Mouse (Mus musculus) adrenal gland, adult 8-10 months (tissue): ENCODE results near the gene Rhot1. TPM values are rescaled to one million over a fixed set of nuclear protein-coding genes. Genes with fewer than 3 reads are reported as not detected.

ENCODE experiments used
- DNase-seq: peaks from one replicate; pipeline ENCODE4 v3.0.0; 2022
- total RNA-seq, 4 experiments: library from RNA; stranded (reverse); gene quantifications; 2 replicates each; pipeline ENCODE4 v1.2.4; 2022

Rhot1 gene
- total RNA-seq, 4 experiments from 2014 or later: 72.8 to 84.0 (median 81.5) TPM

- no peak for DNase-seq
Measured at GRCm38 (mm10) chr11:80291004-80291403, 82.2 kb downstream of the Rhot1 start.

- DNase-seq: no peak
Measured at GRCm38 (mm10) chr11:80292463-80292862, 83.6 kb downstream of the Rhot1 start.

- DNase-seq: no peak
Measured at GRCm38 (mm10) chr11:80295066-80295465, 86.2 kb downstream of the Rhot1 start.

- DNase-seq: no peak
Measured at GRCm38 (mm10) chr11:80295785-80296184, 87.0 kb downstream of the Rhot1 start.

- no peak for DNase-seq
Measured at GRCm38 (mm10) chr11:80299513-80300235, 90.9 kb downstream of the Rhot1 start.

GRCm38 (mm10) chr11:80300551-80301315 is 91.9 kb downstream of the Rhot1 start, which contains the start of gene Rhbdl3:
Rhbdl3 (plus strand) TSS chr11:80300912.
- DNase-seq: peak; percentile 32

GRCm38 (mm10) chr11:80301316-80302045 is 92.7 kb downstream of the Rhot1 start:
- DNase-seq: peak; percentile 18

GRCm38 (mm10) chr11:80302046-80302390 is 93.2 kb downstream of the Rhot1 start:
- no peak for DNase-seq

GRCm38 (mm10) chr11:80302536-80302935 is 93.7 kb downstream of the Rhot1 start:
- peak; percentile 60 for DNase-seq

GRCm38 (mm10) chr11:80303746-80304145 is 94.9 kb downstream of the Rhot1 start:
- DNase-seq: no peak

- DNase-seq: no peak
Measured at GRCm38 (mm10) chr11:80304846-80305245, 96.0 kb downstream of the Rhot1 start.

- DNase-seq: no peak
Measured at GRCm38 (mm10) chr11:80308537-80308936, 99.7 kb downstream of the Rhot1 start.

GRCm38 (mm10) chr11:80311271-80311670 is 102.5 kb downstream of the Rhot1 start:
- no peak for DNase-seq

GRCm38 (mm10) chr11:80312049-80312448 is 103.2 kb downstream of the Rhot1 start:
- DNase-seq: no peak

GRCm38 (mm10) chr11:80312565-80312964 is 103.7 kb downstream of the Rhot1 start:
- no peak for DNase-seq

GRCm38 (mm10) chr11:80313462-80313861 is 104.6 kb downstream of the Rhot1 start:
- DNase-seq: no peak

- DNase-seq: no peak
Measured at GRCm38 (mm10) chr11:80313944-80314343, 105.1 kb downstream of the Rhot1 start.

GRCm38 (mm10) chr11:80315743-80316639 is 107.2 kb downstream of the Rhot1 start:
- no peak for DNase-seq
